18 mouse cellular contexts compared by ENCODE assay signal in genomic region chr11:115066768-115067167, GRCm38 (mm10). TPM values are rescaled to one million over a fixed set of nuclear protein-coding genes. Genes with fewer than 3 reads are reported as not detected.
A peak's percentile ranks its signal among the peaks of the same experiment; 100 is the strongest.
DNase-seq lines count a peak whose midpoint lies in the region; ATAC-seq and TF ChIP-seq lines count a peak whose summit lies in the region.
"Had no signal": no experiment of that assay in that cellular context is flagged by ENCODE, and none has a peak within 500 bp of the region (broad histone marks: within the 10 kb centered on the region; RNA-seq: fewer than 3 reads in every experiment).

No protein-coding gene starts in this region.

- 51% methylated on average over 6 of the region's 6 CpGs for WGBS in kidney, adult 2 months
- WGBS in kidney, embryonic 14.5 days = 71% methylated on average over 6 of the region's 6 CpGs
- WGBS in midbrain, postnatal 0 days = 75% methylated on average over 6 of the region's 6 CpGs
- 74% methylated on average over 6 of the region's 6 CpGs for WGBS in midbrain, embryonic 14.5 days
- WGBS in hindbrain, embryonic 16.5 days = 76% methylated on average over 6 of the region's 6 CpGs

- no peaks in the 10 kb centered on the region for H3K9me3 ChIP-seq in kidney, embryonic 14.5 days (ENCODE audit: control insufficient read depth, low read length)
- no peaks in the 10 kb centered on the region for H3K9me3 ChIP-seq in midbrain, postnatal 0 days (ENCODE audit: low read length)
- no peaks in the 10 kb centered on the region for H3K9me3 ChIP-seq in midbrain, embryonic 14.5 days (ENCODE audit: control insufficient read depth, low read length)
- no peaks in the 10 kb centered on the region for H3K9me3 ChIP-seq in hindbrain, embryonic 16.5 days (ENCODE audit: control insufficient read depth, low read length)
- H3K9me3 ChIP-seq: heart, embryonic 13.5 days; hindbrain, embryonic 12.5 days; midbrain, embryonic 10.5 days had no signal

- H3K4me3 ChIP-seq in kidney, adult 2 months (ENCODE audit: insufficient read depth, low read depth, low read length) = no peak overlapping the region
- no peak overlapping the region for H3K4me3 ChIP-seq in kidney, embryonic 14.5 days (ENCODE audit: low read length)
- no peak overlapping the region for H3K4me3 ChIP-seq in midbrain, postnatal 0 days (ENCODE audit: low read depth, low read length)
- H3K4me3 ChIP-seq in midbrain, embryonic 14.5 days (replicated peaks; ENCODE audit: low read depth, low read length) = no peak overlapping the region
- no peak overlapping the region for H3K4me3 ChIP-seq in hindbrain, embryonic 16.5 days (ENCODE audit: low read length)
- H3K4me3 ChIP-seq: heart, embryonic 13.5 days; hindbrain, embryonic 12.5 days; midbrain, embryonic 10.5 days had no signal

- no peak for TF ChIP-seq POLR2A in kidney, adult 2 months (IDR thresholded peaks at IDR 0.05; ENCODE audit: low read depth, low read length)

- ATAC-seq in kidney, embryonic 14.5 days (ENCODE audit: low FRiP score, low TSS enrichment) = no peak
- ATAC-seq in midbrain, postnatal 0 days (ENCODE audit: low FRiP score) = no peak
- ATAC-seq in midbrain, embryonic 14.5 days (ENCODE audit: low FRiP score, low TSS enrichment) = no peak
- peak; percentile 71 for ATAC-seq in granulocyte monocyte progenitor cell, adult 5-6 weeks (replicated peaks; ENCODE audit: poor library complexity, severe bottlenecking)
- no peak for ATAC-seq in hindbrain, embryonic 16.5 days
- ATAC-seq: forebrain, embryonic 14.5 days had no signal

- no peaks in the 10 kb centered on the region for H3K4me1 ChIP-seq in kidney, adult 2 months (ENCODE audit: control insufficient read depth, insufficient read depth, low read length)
- peaks cover 8% of the 10 kb centered on the region for H3K4me1 ChIP-seq in kidney, embryonic 14.5 days (ENCODE audit: control insufficient read depth, insufficient read depth, low read length)
- H3K4me1 ChIP-seq in midbrain, postnatal 0 days (ENCODE audit: insufficient read depth, low read length) = no peaks in the 10 kb centered on the region; the same call in 1 of the 2 replicates
- peaks cover 2% of the 10 kb centered on the region; the same call in 1 of the 2 replicates for H3K4me1 ChIP-seq in midbrain, embryonic 14.5 days (ENCODE audit: control insufficient read depth, insufficient read depth, low read length)
- peaks cover 8% of the 10 kb centered on the region for H3K4me1 ChIP-seq in hindbrain, embryonic 16.5 days (ENCODE audit: control insufficient read depth, insufficient read depth, low read depth, low read length)

- H3K9ac ChIP-seq in kidney, embryonic 14.5 days (ENCODE audit: low read depth, low read length) = no peak overlapping the region
- no peak overlapping the region for H3K9ac ChIP-seq in midbrain, postnatal 0 days (replicated peaks; ENCODE audit: low read length, poor library complexity, severe bottlenecking)
- no peak overlapping the region for H3K9ac ChIP-seq in midbrain, embryonic 14.5 days (replicated peaks; ENCODE audit: low read length)
- H3K9ac ChIP-seq in hindbrain, embryonic 16.5 days (ENCODE audit: low read depth, low read length) = no peak overlapping the region
- H3K9ac ChIP-seq: heart, embryonic 13.5 days; hindbrain, embryonic 12.5 days; liver, embryonic 14.5 days had no signal

- no peak overlapping the region for H3K4me2 ChIP-seq in kidney, embryonic 14.5 days (replicated peaks; ENCODE audit: low read depth, low read length)
- no peak overlapping the region for H3K4me2 ChIP-seq in midbrain, postnatal 0 days (ENCODE audit: low read depth, low read length, poor library complexity, severe bottlenecking)
- no peak overlapping the region for H3K4me2 ChIP-seq in midbrain, embryonic 14.5 days (ENCODE audit: low read length)
- no peak overlapping the region for H3K4me2 ChIP-seq in hindbrain, embryonic 16.5 days (ENCODE audit: low read length)
- H3K4me2 ChIP-seq: heart, embryonic 13.5 days; hindbrain, embryonic 12.5 days had no signal

- H3K27ac ChIP-seq in kidney, adult 2 months (ENCODE audit: insufficient read depth, low read depth, low read length) = no peak overlapping the region
- H3K27ac ChIP-seq in kidney, embryonic 14.5 days (ENCODE audit: low read depth, low read length) = no peak overlapping the region
- no peak overlapping the region for H3K27ac ChIP-seq in midbrain, postnatal 0 days (ENCODE audit: low read depth, low read length)
- H3K27ac ChIP-seq in midbrain, embryonic 14.5 days (replicated peaks; ENCODE audit: low read depth, low read length) = no peak overlapping the region
- no peak overlapping the region for H3K27ac ChIP-seq in hindbrain, embryonic 16.5 days (ENCODE audit: low read depth, low read length)
- H3K27ac ChIP-seq: heart, embryonic 13.5 days; hindbrain, embryonic 12.5 days; liver, embryonic 14.5 days; midbrain, embryonic 10.5 days had no signal

- no peaks in the 10 kb centered on the region for H3K36me3 ChIP-seq in kidney, adult 2 months (ENCODE audit: control insufficient read depth, insufficient read depth, low read length)
- no peaks in the 10 kb centered on the region for H3K36me3 ChIP-seq in kidney, embryonic 14.5 days (ENCODE audit: control insufficient read depth, insufficient read depth, low read length)
- H3K36me3 ChIP-seq in midbrain, postnatal 0 days (ENCODE audit: insufficient read depth, low read length) = no peaks in the 10 kb centered on the region
- H3K36me3 ChIP-seq in midbrain, embryonic 14.5 days (ENCODE audit: control insufficient read depth, insufficient read depth, low read length) = no peaks in the 10 kb centered on the region
- no peaks in the 10 kb centered on the region for H3K36me3 ChIP-seq in hindbrain, embryonic 16.5 days (ENCODE audit: control insufficient read depth, insufficient read depth, low read length)
- H3K36me3 ChIP-seq: heart, embryonic 13.5 days; hindbrain, embryonic 12.5 days; midbrain, embryonic 10.5 days had no signal

- H3K27me3 ChIP-seq in kidney, adult 2 months (replicated peaks; ENCODE audit: control insufficient read depth, insufficient read depth, low read length) = no peaks in the 10 kb centered on the region
- no peaks in the 10 kb centered on the region for H3K27me3 ChIP-seq in kidney, embryonic 14.5 days (ENCODE audit: control insufficient read depth, insufficient read depth, low read length)
- no peaks in the 10 kb centered on the region for H3K27me3 ChIP-seq in midbrain, postnatal 0 days (ENCODE audit: insufficient read depth, low read length)
- peaks cover 4% of the 10 kb centered on the region; the same call in 1 of the 2 replicates for H3K27me3 ChIP-seq in midbrain, embryonic 14.5 days (ENCODE audit: control insufficient read depth, insufficient read depth, low read length)
- peaks cover 7% of the 10 kb centered on the region; the same call in 1 of the 2 replicates for H3K27me3 ChIP-seq in hindbrain, embryonic 16.5 days (replicated peaks; ENCODE audit: control insufficient read depth, insufficient read depth, low read length)

- DNase-seq in kidney, adult 2 months = peak; percentile 11
- DNase-seq in midbrain, postnatal 0 days (ENCODE audit: low spot score) = no peak
- DNase-seq in midbrain, embryonic 14.5 days = no peak
- no peak for DNase-seq in embryo, embryonic 9.5 days (ENCODE audit: extremely low spot score)
- DNase-seq: adrenal gland, postnatal 14 days; kidney, adult 9 months; right cerebral cortex, postnatal 25 days; thymus, adult 2 months had no signal

- TF ChIP-seq CTCF in kidney, adult 2 months (conservative IDR thresholded peaks at IDR 0.05; ENCODE audit: insufficient read depth, insufficient read length, low read depth, low read length) = no peak
- TF ChIP-seq CTCF in midbrain, postnatal 0 days (IDR thresholded peaks at IDR 0.05) = peak; percentile 33

RNA-seq across cellular contexts. Expression of gene Cd300e, which starts 4.8 kb away (rescaled TPM):
- polyA plus RNA-seq in kidney, adult 2 months (2012; rRNA removed) = 0.12 and 0.13 TPM in 2 replicates
- not detected in 2 replicates for polyA plus RNA-seq in kidney, embryonic 14.5 days (2014; fragmentation: Nextera tagmentation; extraction: Ambion mirVana)
- total RNA-seq in midbrain, postnatal 0 days (2014; rRNA removed) = 0.19 TPM in 1 of 2 replicates, not detected in the other
- polyA plus RNA-seq in midbrain, postnatal 0 days (2015; fragmentation: Nextera tagmentation; extraction: Ambion mirVana) = 0.10 and 0.12 TPM in 2 replicates
- not detected in 2 replicates for polyA plus RNA-seq in midbrain, embryonic 14.5 days (2014; fragmentation: Nextera tagmentation; extraction: Ambion mirVana)
- total RNA-seq in granulocyte monocyte progenitor cell, adult 5-6 weeks (2014; fragmentation: Nextera tagmentation) = not detected in 2 replicates
- not detected in 2 replicates for total RNA-seq in granulocyte monocyte progenitor cell, adult 5-6 weeks (2017)
- 0.08 and 0.12 TPM in 2 replicates for polyA plus RNA-seq in hindbrain, embryonic 16.5 days (2015; fragmentation: Nextera tagmentation; extraction: Ambion mirVana)
- total RNA-seq: gastrocnemius, adult 18-20 months; left cerebral cortex, postnatal 36 days had no signal
- polyA plus RNA-seq: forebrain, embryonic 14.5 days; heart, embryonic 13.5 days; hindbrain, embryonic 12.5 days; midbrain, embryonic 10.5 days had no signal

RNA-seq across cellular contexts. Expression of gene Cd300ld3, which starts 18.6 kb away (rescaled TPM):
- 8.1 and 15.8 TPM in 2 replicates for polyA plus RNA-seq in kidney, adult 2 months (2012; rRNA removed)
- not detected in 2 replicates for polyA plus RNA-seq in kidney, embryonic 14.5 days (2014; fragmentation: Nextera tagmentation; extraction: Ambion mirVana)
- 0.82 TPM in 1 of 2 replicates, not detected in the other for total RNA-seq in midbrain, postnatal 0 days (2014; rRNA removed)
- not detected in 2 replicates for polyA plus RNA-seq in midbrain, postnatal 0 days (2015; fragmentation: Nextera tagmentation; extraction: Ambion mirVana)
- polyA plus RNA-seq in midbrain, embryonic 14.5 days (2014; fragmentation: Nextera tagmentation; extraction: Ambion mirVana) = not detected in 2 replicates
- not detected in 2 replicates for total RNA-seq in granulocyte monocyte progenitor cell, adult 5-6 weeks (2014; fragmentation: Nextera tagmentation)
- total RNA-seq in granulocyte monocyte progenitor cell, adult 5-6 weeks (2017) = not detected in 2 replicates
- not detected in 2 replicates for polyA plus RNA-seq in hindbrain, embryonic 16.5 days (2015; fragmentation: Nextera tagmentation; extraction: Ambion mirVana)
- total RNA-seq: adrenal gland, postnatal 14 days had no signal
- polyA plus RNA-seq: forebrain, embryonic 14.5 days; heart, embryonic 13.5 days; hindbrain, embryonic 12.5 days; midbrain, embryonic 10.5 days had no signal

RNA-seq across cellular contexts. Expression of gene Rab37, which starts 24.5 kb away (rescaled TPM):
- 0.42 and 1.1 TPM in 2 replicates for polyA plus RNA-seq in kidney, adult 2 months (2012; rRNA removed)
- 0.96 and 1.2 TPM in 2 replicates for polyA plus RNA-seq in kidney, embryonic 14.5 days (2014; fragmentation: Nextera tagmentation; extraction: Ambion mirVana)
- total RNA-seq in midbrain, postnatal 0 days (2014; rRNA removed) = 0.57 and 0.93 TPM in 2 replicates
- 0.67 and 0.90 TPM in 2 replicates for polyA plus RNA-seq in midbrain, postnatal 0 days (2015; fragmentation: Nextera tagmentation; extraction: Ambion mirVana)
- 0.26 and 0.83 TPM in 2 replicates for polyA plus RNA-seq in midbrain, embryonic 14.5 days (2014; fragmentation: Nextera tagmentation; extraction: Ambion mirVana)
- 6.5 and 15.1 TPM in 2 replicates for total RNA-seq in granulocyte monocyte progenitor cell, adult 5-6 weeks (2014; fragmentation: Nextera tagmentation)
- 7.1 and 10.0 TPM in 2 replicates for total RNA-seq in granulocyte monocyte progenitor cell, adult 5-6 weeks (2017)
- 0.89 and 1.3 TPM in 2 replicates for polyA plus RNA-seq in hindbrain, embryonic 16.5 days (2015; fragmentation: Nextera tagmentation; extraction: Ambion mirVana)

RNA-seq across cellular contexts. Expression of gene Cd300ld5, which starts 29.2 kb away (rescaled TPM):
- 0.86 and 3.6 TPM in 2 replicates for polyA plus RNA-seq in kidney, adult 2 months (2012; rRNA removed)
- not detected in 2 replicates for polyA plus RNA-seq in kidney, embryonic 14.5 days (2014; fragmentation: Nextera tagmentation; extraction: Ambion mirVana)
- 0.82 TPM in 1 of 2 replicates, not detected in the other for total RNA-seq in midbrain, postnatal 0 days (2014; rRNA removed)
- polyA plus RNA-seq in midbrain, postnatal 0 days (2015; fragmentation: Nextera tagmentation; extraction: Ambion mirVana) = not detected in 2 replicates
- polyA plus RNA-seq in midbrain, embryonic 14.5 days (2014; fragmentation: Nextera tagmentation; extraction: Ambion mirVana) = not detected in 2 replicates
- not detected in 2 replicates for total RNA-seq in granulocyte monocyte progenitor cell, adult 5-6 weeks (2014; fragmentation: Nextera tagmentation)
- total RNA-seq in granulocyte monocyte progenitor cell, adult 5-6 weeks (2017) = not detected in 2 replicates
- not detected in 2 replicates for polyA plus RNA-seq in hindbrain, embryonic 16.5 days (2015; fragmentation: Nextera tagmentation; extraction: Ambion mirVana)
- polyA plus RNA-seq: forebrain, embryonic 14.5 days; heart, embryonic 13.5 days; hindbrain, embryonic 12.5 days; midbrain, embryonic 10.5 days had no signal

RNA-seq across cellular contexts. Expression of gene Cd300ld4, which starts 40.0 kb away (rescaled TPM):
- polyA plus RNA-seq in kidney, adult 2 months (2012; rRNA removed) = 2.3 TPM in 1 of 2 replicates, not detected in the other
- not detected in 2 replicates for polyA plus RNA-seq in kidney, embryonic 14.5 days (2014; fragmentation: Nextera tagmentation; extraction: Ambion mirVana)
- total RNA-seq in midbrain, postnatal 0 days (2014; rRNA removed) = not detected in 2 replicates
- polyA plus RNA-seq in midbrain, postnatal 0 days (2015; fragmentation: Nextera tagmentation; extraction: Ambion mirVana) = not detected in 2 replicates
- polyA plus RNA-seq in midbrain, embryonic 14.5 days (2014; fragmentation: Nextera tagmentation; extraction: Ambion mirVana) = not detected in 2 replicates
- total RNA-seq in granulocyte monocyte progenitor cell, adult 5-6 weeks (2014; fragmentation: Nextera tagmentation) = not detected in 2 replicates
- not detected in 2 replicates for total RNA-seq in granulocyte monocyte progenitor cell, adult 5-6 weeks (2017)
- polyA plus RNA-seq in hindbrain, embryonic 16.5 days (2015; fragmentation: Nextera tagmentation; extraction: Ambion mirVana) = not detected in 2 replicates
- total RNA-seq: adrenal gland, postnatal 14 days; gastrocnemius, adult 18-20 months; left cerebral cortex, postnatal 36 days had no signal
- polyA plus RNA-seq: forebrain, embryonic 14.5 days; heart, embryonic 13.5 days; hindbrain, embryonic 12.5 days; midbrain, embryonic 10.5 days had no signal
